Mouse (Mus musculus) liver, postnatal 0 days (tissue): ENCODE measurements at regions not wholly inside any gene's neighbourhood (a gene's known extent, or its start where the extent isn't known, plus 50 kb on each side); places are given as distances from the start of the nearest gene placed in this dataset.

Experiments
- CTCF ChIP-seq: sonication (generic); IDR thresholded peaks from 2 replicates; pipeline ENCODE4 v1.5.1; 2016; ENCODE audit warnings: antibody characterized with exemption, low read depth
- EP300 ChIP-seq: IDR thresholded peaks from 2 replicates; pipeline ENCODE4 v1.6.1; 2016; ENCODE audit warnings: antibody characterized with exemption, low read depth, mild to moderate bottlenecking

- TF ChIP-seq CTCF (no peak), EP300 (no peak)
These were observed 179.2 kb downstream of the Clic5 start for GRCm38 (mm10) chr17:44367561-44367960.
